Mouse (Mus musculus): ENCODE measurements around the gene Il1rn.
A peak's percentile ranks its signal among the peaks of the same experiment; 100 is the strongest.

Il1rn gene

GRCm38 (mm10) chr2:24382456-24383230 is 46.0 kb downstream of the Il1rn start:
- DNase-seq (ENCODE audit: low spot score), result no peak

GRCm38 (mm10) chr2:24383636-24384035 is 47.0 kb downstream of the Il1rn start:
- no peak for DNase-seq (ENCODE audit: low spot score)

GRCm38 (mm10) chr2:24384393-24384792 is 47.7 kb downstream of the Il1rn start:
- DNase-seq (ENCODE audit: low spot score), result no peak

GRCm38 (mm10) chr2:24385111-24385961 is 48.7 kb downstream of the Il1rn start:
- DNase-seq (ENCODE audit: low spot score), result no peak

- no peak for DNase-seq (ENCODE audit: low spot score)
Observed at GRCm38 (mm10) chr2:24386158-24386963, 49.7 kb downstream of the Il1rn start.

- DNase-seq (ENCODE audit: low spot score), result no peak
Observed at GRCm38 (mm10) chr2:24386964-24387320, 50.3 kb downstream of the Il1rn start.

- peak; percentile 8 for DNase-seq (ENCODE audit: low spot score)
Observed at GRCm38 (mm10) chr2:24387361-24388283, 51.0 kb downstream of the Il1rn start.

- DNase-seq (ENCODE audit: low spot score), result no peak
Observed at GRCm38 (mm10) chr2:24393251-24393650, 56.6 kb downstream of the Il1rn start.

- DNase-seq (ENCODE audit: low spot score), result no peak
Observed at GRCm38 (mm10) chr2:24397115-24397514, 60.5 kb downstream of the Il1rn start.

- DNase-seq (ENCODE audit: low spot score), result no peak
Observed at GRCm38 (mm10) chr2:24400711-24401110, 64.1 kb downstream of the Il1rn start.

All from adipocyte (in vitro differentiated cells).